Mouse (Mus musculus) MEL (cell line): ENCODE data around the gene Msi2. TPM values are rescaled to one million over a fixed set of nuclear protein-coding genes. Genes with fewer than 3 reads are reported as not detected.

ENCODE experiments used
- DNase-seq: peaks from one replicate; pipeline ENCODE4 v3.0.0; 2011; ENCODE audit warnings: low read depth, low spot score
- H3K27ac ChIP-seq: 2 replicates; pipeline ENCODE4 v1.5.1; 2012; ENCODE audit warnings: low read depth, mild to moderate bottlenecking, control low read depth, low read length, moderate library complexity; ENCODE audit not compliant: control insufficient read depth
- H3K27me3 ChIP-seq, 2 experiments: fragments of 150-350 bp in 1 of 2; sonication (generic) in 1 of 2; 2 replicates each; pipeline ENCODE4 v1.6.1; 2012; ENCODE audit warnings: low read length in 2 of 2, mild to moderate bottlenecking in 2 of 2, improper control_type of control experiment in 1 of 2, moderate library complexity in 1 of 2; ENCODE audit not compliant: insufficient read depth in 2 of 2, control insufficient read depth in 1 of 2
- H3K36me3 ChIP-seq, 2 experiments: 2 replicates each; pipeline ENCODE4 v1.6.1; 2012 to 2014; ENCODE audit warnings: low read length in 2 of 2, improper control_type of control experiment in 1 of 2, inconsistent platforms in 1 of 2, mild to moderate bottlenecking in 1 of 2; ENCODE audit not compliant: insufficient read depth in 2 of 2, control insufficient read depth in 1 of 2
- H3K4me1 ChIP-seq, 2 experiments: fragments of 150-350 bp in 1 of 2; sonication (generic) in 1 of 2; 2 replicates each; pipeline ENCODE4 v1.6.1; 2012; ENCODE audit warnings: low read length in 2 of 2, improper control_type of control experiment in 1 of 2, mild to moderate bottlenecking in 1 of 2; ENCODE audit not compliant: insufficient read depth in 2 of 2, control insufficient read depth in 1 of 2
- H3K4me3 ChIP-seq, 2 experiments: fragments of 150-350 bp in 1 of 2; sonication (generic) in 1 of 2; 2 replicates each; pipeline ENCODE4 v1.5.1; 2012; ENCODE audit warnings: low read depth in 2 of 2, low read length in 2 of 2, mild to moderate bottlenecking in 2 of 2, moderate library complexity in 2 of 2, control low read depth in 1 of 2, improper control_type of control experiment in 1 of 2; ENCODE audit not compliant: control insufficient read depth in 1 of 2, insufficient read depth in 1 of 2
- H3K79me2 ChIP-seq: 2 replicates; pipeline ENCODE4 v1.6.1; 2012; ENCODE audit warnings: mild to moderate bottlenecking, low read length, moderate library complexity; ENCODE audit not compliant: control insufficient read depth, poor library complexity, insufficient read depth
- H3K9ac ChIP-seq: 2 replicates; pipeline ENCODE4 v1.6.1; 2012; ENCODE audit warnings: low read depth, mild to moderate bottlenecking, control low read depth, low read length, moderate library complexity; ENCODE audit not compliant: control insufficient read depth, poor library complexity, severe bottlenecking
- H3K9me3 ChIP-seq: fragments of 150-350 bp; sonication (generic); replicated peaks from 2 replicates; pipeline ENCODE4 v1.6.1; 2012; ENCODE audit warnings: mild to moderate bottlenecking, low read length, improper control_type of control experiment, moderate library complexity; ENCODE audit not compliant: insufficient read depth
- CHD1 ChIP-seq: IDR thresholded peaks from 2 replicates; pipeline ENCODE4 v1.6.1; 2012; ENCODE audit warnings: low read depth, mild to moderate bottlenecking, inconsistent platforms, low read length, improper control_type of control experiment
- GABPA ChIP-seq: IDR thresholded peaks from 2 replicates; pipeline ENCODE4 v1.6.1; 2012; ENCODE audit warnings: low read depth, mild to moderate bottlenecking, inconsistent platforms, low read length, improper control_type of control experiment, moderate library complexity
- GATA1 ChIP-seq: IDR thresholded peaks from 2 replicates; pipeline ENCODE4 v1.6.1; 2011; ENCODE audit warnings: low read depth, low read length, improper control_type of control experiment
- HCFC1 ChIP-seq: IDR thresholded peaks from 2 replicates; pipeline ENCODE4 v1.6.1; 2012; ENCODE audit warnings: low read depth, mild to moderate bottlenecking, inconsistent platforms, low read length, improper control_type of control experiment, moderate library complexity
- MEF2A ChIP-seq: IDR thresholded peaks from 2 replicates; pipeline ENCODE4 v1.6.1; 2014; ENCODE audit warnings: low read depth, mild to moderate bottlenecking, inconsistent platforms, low read length, improper control_type of control experiment; ENCODE audit not compliant: poor library complexity, insufficient replicate concordance, severe bottlenecking; ENCODE audit errors: extremely low read depth
- MYC ChIP-seq: IDR thresholded peaks from 2 replicates; pipeline ENCODE4 v1.6.1; 2011; ENCODE audit warnings: low read depth, mild to moderate bottlenecking, low read length, improper control_type of control experiment, moderate library complexity
- NELFE ChIP-seq: IDR thresholded peaks from 2 replicates; pipeline ENCODE4 v1.6.1; 2011; ENCODE audit warnings: low read depth, low read length, improper control_type of control experiment
- NRF1 ChIP-seq: IDR thresholded peaks from 2 replicates; pipeline ENCODE4 v1.6.1; 2014; ENCODE audit warnings: low read depth, mild to moderate bottlenecking, inconsistent platforms, low read length, improper control_type of control experiment, moderate library complexity; ENCODE audit not compliant: poor library complexity, insufficient read depth, severe bottlenecking
- RAD21 ChIP-seq: IDR thresholded peaks from 2 replicates; pipeline ENCODE4 v1.6.1; 2011; ENCODE audit warnings: mild to moderate bottlenecking, low read depth, low read length, improper control_type of control experiment
- TAL1 ChIP-seq: IDR thresholded peaks from 2 replicates; pipeline ENCODE4 v1.6.1; 2012; ENCODE audit warnings: mild to moderate bottlenecking, inconsistent platforms, low read length, moderate library complexity, mixed read lengths
- TBP ChIP-seq: IDR thresholded peaks from 2 replicates; pipeline ENCODE4 v1.8.0; 2011; ENCODE audit warnings: low read depth, low read length, improper control_type of control experiment
- UBTF ChIP-seq: IDR thresholded peaks from 2 replicates; pipeline ENCODE4 v1.6.1; 2012; ENCODE audit warnings: low read depth, mild to moderate bottlenecking, inconsistent platforms, low read length, improper control_type of control experiment, moderate library complexity, borderline replicate concordance; ENCODE audit not compliant: insufficient read depth
- ZMIZ1 ChIP-seq: IDR thresholded peaks from 2 replicates; pipeline ENCODE4 v1.6.1; 2012; ENCODE audit warnings: low read depth, mild to moderate bottlenecking, inconsistent platforms, low read length, improper control_type of control experiment, moderate library complexity
- ZNF384 ChIP-seq: IDR thresholded peaks from 2 replicates; pipeline ENCODE4 v1.6.1; 2012; ENCODE audit warnings: low read depth, mild to moderate bottlenecking, inconsistent platforms, low read length, improper control_type of control experiment
- polyA plus RNA-seq, 2 experiments: library from polyadenylated mRNA; stranded (reverse) in 1 of 2; unstranded in 1 of 2; fragments of >175 nt in 1 of 2; fragments of >200 nt in 1 of 2; gene quantifications; 2 replicates each; pipeline versions ENCODE4 v1.2.1 to v1.2.4; 2012; ENCODE audit warnings: low replicate concordance in 2 of 2, low read depth in 1 of 2; ENCODE audit not compliant: insufficient read length in 2 of 2, insufficient read depth in 1 of 2, missing spikeins in 1 of 2
- total RNA-seq: library from RNA; depleted of rRNA; stranded (reverse); fragments of 300-350 nt; gene quantifications from 2 replicates; pipeline ENCODE4 v1.2.3, GENCODE M21; 2012

Msi2 gene
- total and polyA plus RNA-seq, 3 experiments, result 16.2 to 29.7 TPM; not detected in 1

DNA sequence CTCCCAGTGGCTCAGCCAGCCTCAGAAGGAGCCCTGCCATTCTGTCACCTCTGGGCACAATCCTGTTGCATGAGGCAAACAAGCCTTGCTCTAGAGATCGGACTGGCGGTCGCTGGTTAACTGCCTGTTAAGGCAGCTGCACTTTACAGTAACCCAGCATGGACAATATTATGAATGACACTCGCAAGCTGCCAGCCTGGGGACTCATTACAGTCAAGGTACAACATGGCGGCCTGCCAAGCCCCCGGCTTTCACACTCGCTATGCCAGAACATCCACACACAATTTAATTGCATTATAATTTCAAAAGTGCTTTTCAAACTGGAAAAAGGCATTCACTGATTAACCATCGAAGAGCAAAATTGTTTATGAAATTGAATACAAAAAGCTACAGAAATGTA lies 275.0 kb downstream of the Msi2 start:
- H3K27ac ChIP-seq, result no peak overlapping the region
- H3K36me3 ChIP-seq, result no peaks in the 10 kb centered on the region
- H3K27me3 ChIP-seq, result no peaks in the 10 kb centered on the region
- no peak for DNase-seq
- H3K9ac ChIP-seq, result no peak overlapping the region
- H3K4me3 ChIP-seq, result no peak overlapping the region
- TF ChIP-seq UBTF (no peak), GABPA (no peak), CHD1 (no peak)
- H3K4me1 ChIP-seq, result no peaks in the 10 kb centered on the region
- H3K79me2 ChIP-seq, result no peaks in the 10 kb centered on the region
- H3K9me3 ChIP-seq, result no peaks in the 10 kb centered on the region

- Histone ChIP-seq H3K36me3 (no peaks in the 10 kb centered on the region), H3K27me3 (no peaks in the 10 kb centered on the region), H3K27ac (no peak overlapping the region), H3K9me3 (no peaks in the 10 kb centered on the region), H3K4me1 (no peaks in the 10 kb centered on the region), H3K9ac (no peak overlapping the region), H3K79me2 (no peaks in the 10 kb centered on the region), H3K4me3 (no peak overlapping the region)
- no peak for DNase-seq
- TF ChIP-seq GABPA (no peak), NRF1 (no peak), ZNF384 (no peak), MEF2A (no peak), ZMIZ1 (no peak), HCFC1 (no peak), RAD21 (no peak), TAL1 (no peak), TBP (no peak), GATA1 (no peak), UBTF (no peak), NELFE (no peak), MYC (no peak)
Observed at GRCm38 (mm10) chr11:88441871-88442740, 276.2 kb downstream of the Msi2 start.
